Mouse (Mus musculus): ENCODE measurements around the gene Psma5. TPM values are rescaled to one million over a fixed set of nuclear protein-coding genes. Genes with fewer than 3 reads are reported as not detected.
A peak's percentile ranks its signal among the peaks of the same experiment; 100 is the strongest.

The Psma5 gene
- total RNA-seq, 2 experiments from 2014 or later, result 64.2 to 66.3 TPM

DNA sequence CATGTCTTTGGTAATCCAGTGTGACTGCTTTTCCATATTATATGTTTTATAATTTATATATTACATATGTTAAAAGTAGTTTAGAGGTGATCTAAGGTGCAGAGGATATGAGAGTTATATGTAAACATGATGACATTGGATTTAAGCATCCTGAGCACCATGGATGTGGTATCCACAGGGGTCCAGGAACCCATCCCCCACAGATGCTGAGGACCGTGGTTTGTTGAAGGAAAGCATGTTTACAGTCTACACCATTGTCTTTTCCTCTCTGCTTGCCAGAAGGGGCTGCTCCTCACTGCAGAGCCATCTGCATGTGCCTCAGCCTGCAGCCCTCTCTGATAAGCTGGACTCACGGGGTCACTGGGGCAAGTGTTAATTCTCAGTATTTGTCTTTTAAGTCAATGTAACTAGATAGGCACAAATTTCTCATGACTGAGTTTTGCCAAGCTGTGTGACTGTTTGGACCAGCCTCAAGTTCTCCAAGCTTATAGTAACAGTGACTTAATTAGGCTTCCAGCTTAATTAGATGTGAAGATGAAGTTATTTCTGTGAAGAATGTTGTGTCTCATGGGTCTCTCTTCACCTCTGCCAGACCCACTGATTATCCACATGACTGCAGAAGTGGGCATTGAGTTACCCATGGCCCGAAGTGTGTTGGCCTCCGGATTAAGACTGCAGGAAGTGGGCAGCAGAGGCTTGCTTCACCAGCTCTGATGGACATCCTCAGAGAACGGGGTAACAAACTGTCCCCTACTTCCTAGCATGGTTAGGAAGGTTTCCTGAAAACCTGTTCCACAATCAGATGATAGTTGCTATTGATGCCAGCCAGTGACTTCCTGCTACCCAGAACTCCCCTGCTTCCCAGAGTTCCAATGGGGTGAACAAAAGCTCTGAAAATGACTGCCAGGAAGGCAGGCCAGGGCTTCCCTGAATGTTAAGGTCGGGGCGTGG is 41.2 kb downstream of the Psma5 start:
- intact Hi-C loops (cut with DNase I; ENCODE audit: low total_unique reads), result no loop called here
- DNase-seq, result no peak

DNA sequence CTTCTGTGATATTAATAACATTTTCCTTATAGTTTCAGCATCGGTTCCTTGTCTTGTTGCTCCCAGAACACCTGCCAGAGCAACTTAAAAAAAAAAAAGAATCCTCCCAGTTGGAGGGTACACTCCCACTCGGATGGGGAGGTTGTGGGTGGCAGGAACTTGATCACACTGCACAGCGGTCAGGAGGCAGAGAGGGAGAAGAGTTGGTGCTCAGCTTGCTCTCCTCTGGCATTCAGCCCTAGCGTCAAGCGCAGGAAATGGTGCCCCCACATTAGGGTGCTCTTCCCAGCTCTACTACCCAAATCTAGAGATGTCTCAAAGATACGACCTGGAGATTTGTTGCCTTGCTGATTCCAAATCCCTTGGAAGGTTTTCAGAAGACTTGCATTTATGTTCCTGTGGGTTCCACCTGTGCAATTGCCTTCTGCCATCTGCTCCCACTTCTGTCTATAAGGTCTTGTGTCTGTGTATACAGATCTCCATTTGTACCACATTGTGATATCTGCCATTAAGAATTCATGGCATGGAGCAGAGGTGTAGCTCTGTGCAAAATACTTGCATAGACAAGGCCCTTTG is 43.8 kb downstream of the Psma5 start:
- intact Hi-C loops (cut with DNase I; ENCODE audit: low total_unique reads), result no loop called here
- no peak for DNase-seq

DNA sequence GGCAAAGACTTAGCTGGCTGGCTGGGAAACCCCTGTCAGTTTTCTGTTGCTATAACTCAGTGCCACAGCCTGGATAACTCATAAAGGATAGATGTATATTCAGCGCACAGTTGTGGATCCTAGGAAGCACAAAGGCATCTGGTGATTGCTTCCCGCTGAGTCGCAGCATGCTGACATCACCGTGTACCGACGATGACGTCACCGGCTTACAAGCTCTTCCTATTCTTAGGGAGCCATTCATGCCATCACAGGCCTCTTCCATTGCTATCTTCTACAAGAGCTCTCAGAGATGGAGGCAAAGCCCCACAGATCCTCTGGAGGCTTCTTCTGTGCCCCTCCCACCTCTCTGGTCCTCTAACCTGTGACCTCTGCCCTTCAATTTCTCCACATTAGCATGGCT is 47.0 kb downstream of the Psma5 start:
- intact Hi-C loops (cut with DNase I; ENCODE audit: low total_unique reads), result no loop called here
- DNase-seq, result no peak

DNA sequence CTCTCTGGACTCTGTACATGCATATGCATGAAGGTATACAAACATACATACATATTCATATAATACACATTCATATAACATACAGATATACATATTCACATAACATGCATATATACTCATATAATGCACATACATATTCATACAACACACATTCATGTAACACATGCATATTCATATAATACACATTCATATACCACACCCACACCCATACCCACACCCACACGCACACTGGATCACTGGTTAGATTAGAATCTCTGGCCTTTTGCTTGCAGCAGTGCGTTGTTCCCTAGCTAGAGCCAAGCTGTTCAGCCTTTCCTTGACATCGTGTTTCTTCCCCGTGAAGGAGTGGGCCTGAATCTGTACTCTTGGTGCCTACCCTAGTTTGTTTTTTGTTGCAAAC is 48.0 kb downstream of the Psma5 start:
- no peak for DNase-seq
- intact Hi-C loops (cut with DNase I; ENCODE audit: low total_unique reads), result no loop called here

DNA sequence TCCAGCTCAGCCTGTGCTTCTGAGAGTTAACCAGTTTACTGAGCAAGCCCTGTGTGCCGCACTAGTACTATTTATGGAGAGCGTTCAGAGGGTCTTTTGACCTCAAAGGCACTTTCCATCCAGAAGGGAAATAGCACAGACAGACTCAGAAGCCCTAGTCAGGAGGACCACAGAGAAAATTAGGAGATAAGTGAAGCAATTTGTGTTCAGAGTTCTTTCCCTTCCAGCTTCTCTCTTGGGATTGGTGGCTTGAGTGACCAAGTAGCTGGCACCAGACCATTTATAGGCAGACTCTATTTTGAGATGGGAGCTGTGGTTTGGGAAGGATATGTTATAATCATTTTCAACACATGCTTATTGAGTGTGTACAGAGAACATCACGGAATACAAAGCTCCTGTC is 49.7 kb downstream of the Psma5 start:
- no peak for DNase-seq
- intact Hi-C loops (cut with DNase I; ENCODE audit: low total_unique reads), result no loop called here

DNA sequence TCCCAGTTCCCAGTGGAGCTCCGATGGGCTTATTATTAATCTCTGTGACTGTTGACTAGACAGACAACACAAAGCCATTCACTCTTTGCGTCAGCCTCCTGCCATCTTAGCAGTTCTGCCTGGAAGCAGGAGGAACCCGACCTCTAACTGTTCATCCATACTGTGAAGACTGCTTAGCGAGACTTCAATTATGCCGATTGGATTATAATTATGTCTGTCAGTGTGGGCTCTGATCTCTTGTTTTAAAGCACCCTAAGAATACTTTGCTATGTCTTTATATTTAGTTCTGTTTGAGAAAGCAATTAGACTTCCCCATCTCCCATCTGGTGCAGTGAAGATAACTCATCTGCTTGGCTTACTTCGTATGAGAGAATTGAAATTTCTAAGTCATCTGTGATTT is 50.8 kb downstream of the Psma5 start:
- intact Hi-C loops (cut with DNase I; ENCODE audit: low total_unique reads), result no loop called here
- DNase-seq, result no peak

DNA sequence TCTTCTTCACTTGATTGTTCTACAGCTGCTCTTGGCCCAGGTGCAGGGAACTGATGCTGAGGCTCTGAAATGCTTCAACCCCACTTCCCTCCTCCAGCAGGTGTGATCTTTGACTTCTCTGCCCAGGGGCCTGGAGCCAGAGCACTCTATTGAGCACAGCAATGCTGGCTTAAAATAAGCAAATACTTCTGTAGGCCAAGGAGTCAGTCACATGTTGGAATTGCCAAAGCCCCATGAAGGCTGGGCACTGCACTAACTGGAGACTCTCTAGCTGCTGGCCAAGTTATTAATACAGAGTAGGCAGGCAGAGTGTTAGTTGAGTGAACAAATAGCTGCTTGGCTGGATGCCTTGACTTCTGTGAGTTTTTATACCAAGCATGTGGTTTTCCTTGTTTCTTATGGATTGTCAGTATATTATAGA is 54.2 kb downstream of the Psma5 start:
- DNase-seq, result peak; percentile 55
- intact Hi-C loops (cut with DNase I; ENCODE audit: low total_unique reads), result no loop called here

DNA sequence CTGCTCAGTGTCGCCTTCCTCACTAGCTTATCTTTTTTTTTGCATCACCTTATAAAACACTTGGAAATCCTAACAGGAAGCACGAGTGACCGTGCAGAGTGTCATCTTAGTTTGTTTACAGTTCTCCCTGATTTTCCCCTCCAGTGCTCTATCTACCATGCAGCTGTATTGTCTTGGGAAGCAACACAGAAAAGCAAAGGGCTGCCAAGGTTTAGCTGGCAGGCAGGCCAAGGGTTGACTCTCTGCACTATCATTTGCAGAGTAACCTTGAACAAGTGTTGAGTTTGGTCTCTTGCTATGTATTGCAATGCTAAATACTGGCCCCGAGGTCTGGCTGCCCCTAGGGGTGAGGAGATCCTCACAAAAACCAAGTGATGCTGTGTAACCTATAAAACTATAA is 55.0 kb downstream of the Psma5 start:
- DNase-seq, result peak; percentile 47
- intact Hi-C loops (cut with DNase I; ENCODE audit: low total_unique reads), result no loop called here

DNA sequence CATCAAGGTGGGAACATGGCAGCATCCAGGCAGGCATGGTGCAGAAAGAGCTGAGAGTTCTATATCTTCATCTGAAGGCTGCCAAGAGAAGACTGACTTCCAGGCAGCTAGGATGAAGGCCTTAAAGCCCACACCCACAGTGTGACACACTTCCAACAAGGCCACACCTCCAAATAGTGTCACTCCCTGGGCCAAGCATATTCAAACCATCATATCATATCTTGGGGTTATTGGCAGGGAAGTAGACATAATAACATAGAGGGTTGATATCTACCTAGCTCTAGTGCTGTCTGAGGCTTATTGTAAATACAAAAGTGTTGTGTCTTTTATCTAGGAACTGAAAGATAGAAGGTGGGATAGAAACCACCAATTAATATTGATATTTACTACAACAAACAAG is 55.7 kb downstream of the Psma5 start:
- DNase-seq, result no peak
- intact Hi-C loops (cut with DNase I; ENCODE audit: low total_unique reads), result no loop called here

DNA sequence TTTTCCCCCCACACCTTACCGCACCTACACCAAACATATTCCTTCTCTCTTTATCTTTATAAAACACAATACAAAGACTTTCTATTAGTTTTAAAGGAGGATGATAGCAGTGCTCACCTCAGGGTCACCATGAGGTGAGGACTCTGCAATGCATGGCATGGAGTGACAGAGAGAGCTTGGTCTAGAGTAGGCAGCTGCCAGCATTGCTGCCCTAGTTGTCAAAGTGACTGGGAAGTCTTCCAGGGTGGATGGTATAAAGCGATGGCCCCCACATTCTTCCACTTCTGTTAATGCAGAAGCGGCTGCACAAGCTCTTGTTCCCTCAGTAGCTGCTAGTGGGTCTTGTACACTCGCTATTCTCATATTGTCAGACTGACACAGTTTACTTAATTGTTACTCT is 56.4 kb downstream of the Psma5 start:
- no peak for DNase-seq
- intact Hi-C loops (cut with DNase I; ENCODE audit: low total_unique reads), result no loop called here

DNA sequence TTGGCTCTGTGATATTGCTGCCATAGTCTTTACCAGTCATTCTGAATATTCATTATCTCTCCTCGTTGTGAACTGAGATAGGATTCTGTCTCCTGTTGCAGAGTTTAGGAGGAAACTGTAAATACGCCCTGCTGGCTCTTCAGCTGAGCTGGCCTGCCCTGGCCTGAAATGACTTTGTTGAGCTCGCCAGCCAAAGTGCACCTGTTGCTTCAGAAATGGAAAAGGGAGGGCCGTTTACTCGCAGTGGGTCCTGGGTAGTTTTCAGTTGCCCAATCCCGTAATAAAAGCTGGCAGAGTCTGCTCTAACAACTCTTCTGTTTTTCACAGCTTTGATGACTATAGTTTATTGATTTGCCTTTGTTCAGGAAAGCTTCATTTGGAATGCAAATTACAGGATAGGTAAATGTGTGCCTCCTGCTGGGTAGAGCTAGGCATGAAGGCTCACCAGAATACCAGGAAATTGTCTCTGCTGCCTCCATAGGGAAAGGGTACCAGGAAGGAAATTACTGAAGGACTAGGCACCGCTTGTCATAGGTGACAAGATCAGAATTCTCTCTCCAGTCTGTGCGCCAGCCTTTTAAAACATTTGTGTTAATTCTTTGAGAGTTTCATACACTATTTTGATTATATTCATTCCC is 57.4 kb downstream of the Psma5 start:
- peak; percentile 60 for DNase-seq
- intact Hi-C loops (cut with DNase I; ENCODE audit: low total_unique reads), result no loop called here

DNA sequence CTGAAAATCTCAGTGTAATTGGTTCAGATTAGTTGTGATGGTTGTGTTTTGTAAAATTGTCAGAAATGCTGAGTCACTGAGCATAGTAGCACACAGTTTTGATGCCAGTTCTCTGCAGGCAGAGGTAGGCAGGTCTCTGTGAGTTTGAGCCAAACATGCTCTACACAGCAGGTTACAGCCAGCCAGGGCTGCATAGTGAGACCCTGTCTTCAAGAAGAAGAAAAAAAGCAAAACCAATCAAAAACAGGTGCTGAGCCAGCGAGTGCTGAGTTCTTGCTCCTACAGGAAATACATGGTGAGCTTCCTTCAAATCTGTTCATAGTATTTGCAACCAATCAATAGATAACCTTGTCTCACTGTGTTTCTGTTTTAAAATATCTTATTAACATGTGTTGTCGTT is 61.8 kb downstream of the Psma5 start:
- no peak for DNase-seq
- intact Hi-C loops (cut with DNase I; ENCODE audit: low total_unique reads), result no loop called here

DNA sequence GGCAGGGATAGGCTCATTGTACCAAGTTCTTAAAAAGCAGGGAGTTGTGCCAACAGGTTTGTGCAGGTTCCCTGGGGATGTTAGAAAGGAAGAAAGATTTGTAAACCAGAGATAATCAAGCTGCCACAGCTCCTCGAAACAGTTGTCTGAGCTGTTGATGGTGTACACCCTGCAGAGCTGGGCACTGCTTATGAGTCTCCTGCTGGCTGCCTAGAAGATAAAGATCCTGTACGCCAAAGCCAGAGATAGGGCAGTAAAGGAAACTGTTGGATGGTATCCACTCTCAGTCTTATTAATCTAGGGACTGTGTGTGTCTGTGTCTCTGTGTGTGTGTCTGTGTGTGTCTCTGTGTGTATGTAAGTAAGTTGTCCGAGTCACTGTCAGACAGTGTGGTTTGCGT is 64.9 kb downstream of the Psma5 start:
- intact Hi-C loops (cut with DNase I; ENCODE audit: low total_unique reads), result loop anchor here (5.0 kb wide), 1 partner anchor 39 kb away; the partner anchor contains the start of gene Sort1
- no peak for DNase-seq

DNA sequence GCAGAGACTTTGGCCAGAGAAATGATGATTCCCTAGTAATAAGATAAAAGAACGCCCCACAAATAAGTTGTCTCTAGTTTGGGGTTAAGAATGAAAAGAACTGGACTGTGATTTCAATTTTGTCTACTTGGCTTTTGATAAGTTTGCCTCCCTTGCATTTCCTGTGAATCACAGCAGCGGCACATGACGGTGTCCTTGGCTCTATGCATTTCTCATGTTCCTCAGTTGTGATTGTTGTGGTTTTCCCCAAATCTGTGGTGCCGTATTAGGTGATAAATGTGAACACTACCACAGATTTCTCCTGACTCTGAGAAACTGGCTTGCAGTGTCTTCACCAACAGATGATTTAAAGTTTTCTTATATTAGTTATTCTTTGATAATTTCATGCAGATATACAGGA is 65.4 kb downstream of the Psma5 start:
- no peak for DNase-seq
- intact Hi-C loops (cut with DNase I; ENCODE audit: low total_unique reads), result loop anchor here (5.0 kb wide), 1 partner anchor 40 kb away; the partner anchor contains the start of gene Sort1

DNA sequence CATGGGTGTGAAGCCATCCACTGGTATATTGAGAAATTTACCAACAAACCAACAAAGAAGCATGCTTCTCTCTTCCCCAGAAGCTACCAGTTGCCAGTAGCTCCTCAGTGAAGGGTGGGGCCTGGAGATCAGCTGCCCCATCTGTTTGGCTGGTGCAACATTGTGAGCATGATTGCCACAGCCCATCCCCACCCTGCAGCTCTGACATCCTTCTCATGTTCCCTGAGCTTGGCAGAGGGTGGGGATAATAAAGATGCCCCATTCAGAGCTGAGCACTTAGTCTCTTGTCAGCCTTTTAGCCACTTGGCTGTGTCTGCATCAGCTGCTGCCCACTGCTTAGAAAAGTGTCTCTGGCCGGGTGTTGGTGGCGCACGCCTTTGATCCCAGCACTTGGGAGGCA is 66.2 kb downstream of the Psma5 start:
- DNase-seq, result peak; percentile 70
- intact Hi-C loops (cut with DNase I; ENCODE audit: low total_unique reads), result loop anchor here (5.0 kb wide), 1 partner anchor 41 kb away; the partner anchor contains the start of gene Sort1

DNA sequence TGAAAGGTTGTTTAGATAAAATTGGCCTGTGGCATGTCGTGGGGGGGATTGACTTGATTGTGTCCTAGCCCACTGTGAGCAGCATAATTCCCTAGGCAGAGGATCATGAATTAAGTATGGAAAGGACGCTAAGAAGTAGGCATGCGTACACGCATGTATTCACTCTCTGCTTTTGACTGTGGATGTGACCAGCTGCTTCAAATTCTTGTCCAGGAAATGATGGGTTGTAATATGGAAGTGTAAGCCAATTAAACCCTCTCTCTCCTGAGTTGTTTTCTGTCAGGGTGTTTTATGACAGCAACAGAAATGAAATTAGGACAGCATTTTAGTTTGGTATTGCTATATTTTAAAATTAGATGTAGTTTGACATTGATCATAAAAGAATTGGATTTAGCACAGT is 68.1 kb downstream of the Psma5 start:
- intact Hi-C loops (cut with DNase I; ENCODE audit: low total_unique reads), result loop anchor here (5.0 kb wide), 1 partner anchor 43 kb away; the partner anchor contains the start of gene Sort1
- no peak for DNase-seq

DNA sequence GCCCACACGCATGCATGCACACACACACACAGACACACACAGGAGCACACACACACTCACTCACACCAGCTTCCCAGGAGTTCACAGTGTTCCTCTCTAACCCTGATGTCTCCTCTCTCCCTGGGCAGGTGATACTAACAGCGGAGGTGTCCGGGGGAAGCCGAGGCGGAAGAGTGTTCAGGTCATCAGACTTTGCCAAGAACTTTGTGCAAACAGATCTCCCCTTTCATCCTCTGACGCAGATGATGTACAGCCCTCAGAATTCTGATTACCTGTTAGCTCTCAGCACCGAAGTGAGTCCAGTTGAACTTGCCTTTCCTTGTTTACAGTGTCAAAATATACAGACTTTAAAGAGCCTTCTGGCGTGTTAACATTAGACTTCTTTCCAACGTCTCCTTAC is 68.8 kb downstream of the Psma5 start:
- intact Hi-C loops (cut with DNase I; ENCODE audit: low total_unique reads), result no loop called here
- no peak for DNase-seq

DNA sequence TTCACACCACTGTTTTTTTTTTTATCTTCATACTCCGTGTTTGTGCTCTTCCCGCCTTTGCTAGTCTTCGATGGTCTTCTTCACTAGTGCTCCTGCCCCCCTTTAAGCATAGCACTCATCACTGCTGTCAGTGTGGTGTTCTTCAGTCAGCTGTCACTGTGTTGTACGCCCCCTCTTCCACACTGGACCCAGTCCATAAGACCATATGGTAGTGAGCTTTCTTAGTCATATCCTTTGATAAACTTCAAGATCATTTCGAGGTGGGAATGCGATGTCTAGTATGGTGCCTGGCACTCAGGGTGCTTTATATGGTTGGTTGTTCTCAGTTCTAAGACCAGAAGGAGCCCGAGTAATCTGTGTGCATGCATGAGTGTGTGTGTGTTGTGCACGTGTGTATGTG is 70.5 kb downstream of the Psma5 start:
- DNase-seq, result no peak
- intact Hi-C loops (cut with DNase I; ENCODE audit: low total_unique reads), result no loop called here

DNA sequence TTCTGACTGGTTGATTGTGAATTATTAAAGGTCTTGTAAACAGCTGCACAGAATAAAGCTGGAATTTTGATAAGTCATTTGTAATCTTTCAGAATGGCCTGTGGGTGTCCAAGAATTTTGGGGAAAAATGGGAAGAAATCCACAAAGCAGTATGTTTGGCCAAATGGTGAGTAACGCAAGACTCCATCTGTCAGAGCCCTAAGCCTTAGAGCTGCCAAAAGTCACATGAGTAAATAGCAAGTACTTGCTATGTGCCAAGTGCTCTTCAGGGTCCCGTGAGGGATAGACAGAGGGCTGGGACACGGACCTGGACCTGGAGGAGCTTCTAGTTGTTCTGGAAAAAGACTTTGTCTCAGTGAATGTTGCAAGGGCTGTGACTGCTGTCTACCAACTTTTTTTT is 71.2 kb downstream of the Psma5 start:
- DNase-seq, result peak; percentile 38
- intact Hi-C loops (cut with DNase I; ENCODE audit: low total_unique reads), result no loop called here

DNA sequence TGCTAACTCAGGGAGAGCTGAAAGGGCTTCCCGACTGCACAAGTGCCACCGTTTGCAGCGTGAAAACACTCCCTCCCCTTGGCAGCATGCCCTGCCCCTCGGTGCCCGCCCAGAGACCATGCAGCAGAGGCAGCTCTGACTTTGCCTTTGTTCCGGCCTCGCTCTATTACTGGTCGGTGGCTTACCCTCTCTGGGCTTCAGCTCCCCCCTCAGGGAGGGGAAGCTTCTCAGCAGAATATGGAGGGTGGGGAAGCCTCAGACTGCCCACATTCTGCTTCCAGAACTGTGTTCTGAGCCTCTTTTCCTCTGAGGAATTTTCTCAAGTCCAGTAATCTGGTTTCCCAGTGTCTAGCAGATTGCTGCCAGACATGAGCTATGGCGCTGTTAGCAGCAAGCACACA is 71.7 kb downstream of the Psma5 start:
- peak; percentile 75 for DNase-seq
- intact Hi-C loops (cut with DNase I; ENCODE audit: low total_unique reads), result no loop called here

Data from gastrocnemius, postnatal 14 days (tissue).